Mouse (Mus musculus): ENCODE data around the gene Ccnf. TPM values are rescaled to one million over a fixed set of nuclear protein-coding genes. Genes with fewer than 3 reads are reported as not detected.
A peak's percentile ranks its signal among the peaks of the same experiment; 100 is the strongest.

The Ccnf gene
- 93.7 and 95.4 TPM in 2 replicates for polyA plus RNA-seq (2016; fragmentation: Nextera tagmentation; extraction: Ambion mirVana)

DNA sequence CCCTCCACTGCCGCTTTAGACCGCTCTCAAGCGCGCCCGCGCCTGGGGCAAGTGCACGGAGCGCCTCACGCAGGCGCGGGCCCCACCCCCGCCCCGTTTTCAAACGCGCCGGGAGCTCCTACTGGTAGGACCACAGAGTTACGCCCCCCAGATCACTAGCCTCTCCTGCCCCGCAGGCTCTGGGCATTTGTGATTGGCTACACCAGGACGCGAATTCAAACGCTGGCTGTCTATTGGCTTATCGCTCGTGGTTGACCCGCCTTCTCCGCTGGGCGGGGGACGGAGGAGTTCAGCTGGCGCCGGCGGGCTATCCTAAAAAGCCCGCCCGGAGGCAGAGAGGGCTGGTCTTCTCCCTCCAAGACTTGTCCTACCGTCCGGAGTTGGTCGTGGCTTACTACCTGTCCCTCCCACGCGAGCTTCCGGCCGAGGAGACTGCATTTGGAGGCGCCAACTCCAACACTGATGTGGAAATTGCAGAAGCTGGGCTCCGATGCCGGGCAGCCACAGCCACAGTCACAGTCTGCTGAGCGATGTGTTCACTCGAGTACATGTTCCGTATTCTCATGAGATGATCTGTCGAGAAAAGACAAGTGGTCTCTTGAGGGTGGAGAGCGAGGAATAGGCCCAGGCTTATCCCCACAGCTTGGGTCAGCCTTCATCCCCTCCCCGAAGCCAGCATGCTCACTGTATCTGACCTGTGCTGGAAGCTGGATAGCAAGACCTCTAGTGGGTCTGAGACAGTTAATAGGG is at the start of gene Ccnf:
TSS of gene Ccnf (minus strand) at position 165 of the 750 bp plus-strand sequence.
- H3K9ac ChIP-seq, result peak within 1 kb of the TSS; percentile 93
- WGBS (ENCODE audit: insufficient replicate concordance), result under 1% methylated on average over 48 of the region's 48 CpGs

DNA sequence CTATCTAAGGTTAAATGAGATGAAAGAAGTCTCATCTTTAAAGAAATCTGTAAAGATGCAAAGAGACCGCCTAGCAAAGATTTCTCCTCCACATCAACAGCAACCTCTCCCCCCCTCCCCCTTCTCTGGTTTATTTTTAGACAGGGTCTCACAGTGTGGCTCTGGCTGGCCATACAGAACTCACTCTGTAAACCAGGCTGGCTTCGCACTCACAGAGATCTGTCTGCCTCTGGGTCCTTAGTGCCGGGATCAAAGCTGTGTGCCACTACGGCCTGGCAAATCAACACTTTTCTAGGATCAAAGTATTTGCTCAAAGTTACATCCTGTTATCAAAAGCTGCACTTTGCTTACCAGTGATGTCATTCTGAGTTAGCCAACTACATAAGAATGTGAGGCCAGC is 49.4 kb upstream of the Ccnf start:
- no peaks in the 10 kb centered on the region for H3K9me3 ChIP-seq (replicated peaks)
- 0 out of 2 replicates have a peak, but pooled peaks cover 6% of the 10 kb centered on the region for H3K4me1 ChIP-seq
- no peak for ATAC-seq
- no peaks in the 10 kb centered on the region for H3K27me3 ChIP-seq (replicated peaks)
- WGBS (ENCODE audit: insufficient replicate concordance), result 68% methylated on average over 4 of the region's 4 CpGs
- no peak overlapping the region for H3K27ac ChIP-seq
- H3K4me3 ChIP-seq, result no peak overlapping the region
- H3K36me3 ChIP-seq, result no peaks in the 10 kb centered on the region
- H3K9ac ChIP-seq, result no peak overlapping the region
- no peak overlapping the region for H3K4me2 ChIP-seq

More for the DNA sequence above, at the start of gene Ccnf:
- H3K4me3 ChIP-seq, result peak within 1 kb of the TSS; percentile 88
- peaks cover 37% of the 10 kb centered on the region for H3K4me1 ChIP-seq
- peak; percentile 99 for ATAC-seq
- H3K9me3 ChIP-seq (replicated peaks), result 0 out of 2 replicates have a peak, but pooled peaks cover 6% of the 10 kb centered on the region
- peaks cover 33% of the 10 kb centered on the region for H3K36me3 ChIP-seq
- no peaks in the 10 kb centered on the region for H3K27me3 ChIP-seq (replicated peaks)
- peak within 1 kb of the TSS; percentile 92 for H3K27ac ChIP-seq
- peak within 1 kb of the TSS; percentile 87 for H3K4me2 ChIP-seq

DNA sequence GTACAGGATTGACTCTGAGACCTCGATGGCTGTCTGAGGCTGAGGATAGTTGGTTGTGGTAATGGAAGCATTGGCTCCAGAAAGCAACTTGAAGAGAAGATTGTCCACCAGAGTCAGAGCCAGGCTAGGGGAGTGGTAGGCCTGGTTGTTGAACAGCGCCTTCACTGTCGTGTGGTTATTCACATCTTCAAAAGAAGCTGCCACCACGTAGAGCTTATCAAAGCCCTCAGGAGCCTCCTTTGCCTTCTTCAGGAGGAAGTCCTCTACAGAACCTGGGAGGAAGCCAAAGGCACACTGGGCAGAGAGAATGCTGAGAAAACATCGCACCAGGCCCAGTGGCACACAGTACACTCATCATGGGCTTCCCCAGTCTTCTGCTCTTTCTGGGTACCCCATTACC is 38.1 kb upstream of the Ccnf start:
- no peaks in the 10 kb centered on the region for H3K27me3 ChIP-seq (replicated peaks)
- no peak overlapping the region for H3K9ac ChIP-seq
- H3K4me2 ChIP-seq, result no peak overlapping the region
- WGBS (ENCODE audit: insufficient replicate concordance), result 50% methylated on average over 5 of the region's 5 CpGs
- no peaks in the 10 kb centered on the region for H3K9me3 ChIP-seq (replicated peaks)
- H3K36me3 ChIP-seq, result no peaks in the 10 kb centered on the region
- H3K4me3 ChIP-seq, result no peak overlapping the region
- ATAC-seq, result no peak
- no peak overlapping the region for H3K27ac ChIP-seq
- H3K4me1 ChIP-seq, result no peaks in the 10 kb centered on the region

DNA sequence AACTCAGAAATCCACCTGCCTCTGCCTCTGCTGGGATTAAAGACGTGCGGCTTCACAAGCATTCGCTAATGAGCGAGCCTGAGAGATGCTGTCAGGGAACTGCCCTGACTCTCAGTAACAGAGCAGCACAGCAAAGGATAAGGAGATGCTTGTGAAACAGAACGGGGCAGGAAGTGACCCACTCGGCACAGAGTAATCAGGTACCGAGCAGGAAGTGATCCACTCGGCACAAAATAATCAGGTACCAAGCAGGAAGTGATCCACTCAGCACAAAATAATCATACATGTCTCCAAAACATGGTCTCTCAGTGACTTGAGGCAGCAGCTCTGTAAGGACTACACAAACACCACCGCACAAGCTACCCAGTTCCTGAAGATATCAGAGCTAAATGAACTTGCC is 37.2 kb upstream of the Ccnf start:
- H3K4me1 ChIP-seq, result no peaks in the 10 kb centered on the region
- no peaks in the 10 kb centered on the region for H3K36me3 ChIP-seq
- 69% methylated on average over 9 of the region's 9 CpGs for WGBS (ENCODE audit: insufficient replicate concordance)
- H3K9ac ChIP-seq, result no peak overlapping the region
- no peak overlapping the region for H3K4me2 ChIP-seq
- no peaks in the 10 kb centered on the region for H3K9me3 ChIP-seq (replicated peaks)
- no peaks in the 10 kb centered on the region for H3K27me3 ChIP-seq (replicated peaks)
- no peak overlapping the region for H3K27ac ChIP-seq
- no peak overlapping the region for H3K4me3 ChIP-seq
- no peak for ATAC-seq

DNA sequence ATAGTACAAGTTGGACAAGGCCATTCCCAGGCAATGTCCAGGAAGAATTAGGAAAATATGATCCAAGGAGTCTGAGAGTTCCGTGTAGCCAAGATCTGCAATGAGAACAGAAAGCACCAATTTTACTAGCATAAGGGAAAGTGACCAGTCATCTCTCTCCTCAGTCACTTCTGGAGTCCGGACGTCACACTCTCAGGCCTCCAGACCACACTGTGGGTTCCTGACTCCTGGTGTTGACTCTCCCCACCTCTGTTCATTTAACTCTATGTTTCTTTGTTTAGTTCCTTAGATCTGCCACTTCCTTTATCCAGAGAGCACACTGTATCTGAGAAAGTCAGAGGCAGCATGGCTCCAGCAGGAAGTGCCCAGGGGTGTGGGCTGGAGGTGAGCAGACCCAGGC is 34.4 kb upstream of the Ccnf start:
- WGBS (ENCODE audit: insufficient replicate concordance), result 49% methylated on average over 3 of the region's 3 CpGs
- H3K4me2 ChIP-seq, result no peak overlapping the region
- no peak overlapping the region for H3K27ac ChIP-seq
- no peak for ATAC-seq
- H3K27me3 ChIP-seq (replicated peaks), result no peaks in the 10 kb centered on the region
- no peaks in the 10 kb centered on the region for H3K36me3 ChIP-seq
- H3K4me1 ChIP-seq, result no peaks in the 10 kb centered on the region
- no peaks in the 10 kb centered on the region for H3K9me3 ChIP-seq (replicated peaks)
- H3K4me3 ChIP-seq, result no peak overlapping the region
- H3K9ac ChIP-seq, result no peak overlapping the region

DNA sequence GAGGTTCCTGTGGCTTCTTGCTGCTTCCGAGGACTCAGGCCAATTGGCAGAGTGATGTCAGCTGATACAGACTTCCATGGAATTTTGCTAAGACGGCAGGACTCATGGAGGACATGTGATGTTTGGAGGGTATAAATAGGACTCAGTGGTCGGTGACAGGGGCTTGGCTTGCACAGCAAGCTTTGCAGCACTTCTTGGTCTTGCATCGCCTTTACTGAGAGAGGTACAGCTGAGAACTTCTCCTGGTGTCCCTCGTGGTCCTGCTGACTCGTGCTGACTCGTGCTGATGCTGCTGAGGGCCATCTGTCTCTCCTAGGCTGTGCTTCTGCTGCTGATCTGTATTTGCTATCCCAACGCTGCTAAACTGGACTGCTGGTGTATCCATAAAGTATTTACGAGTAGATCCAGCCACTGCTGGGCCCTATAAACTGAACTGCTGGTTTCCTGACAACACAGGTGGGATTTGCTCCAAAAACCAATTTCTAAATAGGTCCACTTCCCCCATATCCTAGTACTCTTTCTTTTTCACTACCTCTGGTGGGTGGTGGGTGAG is 32.1 kb upstream of the Ccnf start:
- Histone ChIP-seq H3K4me1 (peaks cover 15% of the 10 kb centered on the region), H3K9me3 (replicated peaks) (no peaks in the 10 kb centered on the region), H3K27me3 (replicated peaks) (no peaks in the 10 kb centered on the region), H3K36me3 (no peaks in the 10 kb centered on the region), H3K9ac (no peak overlapping the region), H3K27ac (no peak overlapping the region), H3K4me2 (no peak overlapping the region), H3K4me3 (no peak overlapping the region)
- no peak for ATAC-seq
- WGBS (ENCODE audit: insufficient replicate concordance), result 49% methylated on average over 9 of the region's 9 CpGs

DNA sequence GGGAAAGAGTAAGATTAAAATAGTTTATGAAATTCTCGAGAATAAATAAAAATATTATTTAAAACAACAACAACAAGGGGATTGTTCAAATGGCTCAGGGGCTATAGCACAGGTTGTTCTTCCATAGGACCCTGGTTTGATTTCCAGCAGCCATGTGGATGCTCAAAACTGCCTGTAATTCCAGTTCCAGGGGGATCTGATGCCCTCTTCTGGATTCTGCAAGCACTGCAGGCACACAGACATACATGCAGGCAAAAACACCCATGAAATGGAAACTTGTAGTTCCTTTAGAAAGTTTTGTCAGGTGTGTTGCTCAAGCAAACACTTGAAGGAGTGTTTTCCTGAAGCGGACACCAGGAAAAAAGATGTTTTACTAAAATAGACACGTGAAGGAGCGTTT is 31.4 kb upstream of the Ccnf start:
- no peak overlapping the region for H3K9ac ChIP-seq
- no peak for ATAC-seq
- WGBS (ENCODE audit: insufficient replicate concordance), result 61% methylated on average over 4 of the region's 4 CpGs

DNA sequence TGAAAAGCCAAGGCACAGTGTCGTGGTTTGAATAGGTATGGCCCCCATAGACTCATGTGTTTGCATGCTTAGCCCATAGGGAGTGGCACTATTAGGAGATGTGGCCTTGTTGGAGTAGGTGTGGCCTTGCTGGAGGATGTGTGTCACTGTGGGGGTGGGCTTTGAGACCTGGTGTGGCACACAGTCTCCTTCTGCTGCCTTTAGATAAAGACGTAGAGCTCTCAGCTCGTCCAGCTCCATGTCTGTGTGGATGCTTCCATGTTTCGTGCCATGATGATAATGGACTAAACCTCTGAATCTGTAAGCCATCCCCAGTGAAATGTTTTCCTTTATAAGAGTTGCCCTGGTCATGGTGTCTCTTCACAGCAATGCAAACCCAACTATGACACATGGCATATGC is 28.6 kb upstream of the Ccnf start:
- peaks cover 15% of the 10 kb centered on the region for H3K4me1 ChIP-seq

More for the DNA sequence above, 31.4 kb upstream of the Ccnf start:
- Histone ChIP-seq H3K36me3 (no peaks in the 10 kb centered on the region), H3K4me3 (no peak overlapping the region), H3K27ac (no peak overlapping the region), H3K4me1 (peaks cover 15% of the 10 kb centered on the region), H3K9me3 (replicated peaks) (no peaks in the 10 kb centered on the region), H3K27me3 (replicated peaks) (no peaks in the 10 kb centered on the region), H3K4me2 (no peak overlapping the region)

DNA sequence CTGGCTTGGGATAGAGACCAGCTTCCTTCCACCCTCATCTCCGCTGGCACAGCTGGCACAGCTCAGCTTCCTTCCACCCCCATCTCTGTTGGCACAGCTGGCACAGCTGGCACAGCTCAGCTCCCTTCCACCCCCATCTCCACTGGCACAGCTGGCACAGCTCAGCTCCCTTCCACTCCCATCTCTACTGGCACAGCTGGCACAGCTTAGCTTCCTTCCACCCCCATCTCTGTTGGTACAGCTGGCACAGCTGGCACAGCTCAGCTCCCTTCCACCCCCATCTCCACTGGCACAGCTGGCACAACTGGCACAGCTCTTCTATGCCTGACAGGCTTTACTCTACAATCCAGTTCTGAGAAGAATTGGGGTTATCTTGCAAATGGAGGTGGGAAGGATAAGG is 15.8 kb upstream of the Ccnf start:
- no peak overlapping the region for H3K9ac ChIP-seq
- H3K4me1 ChIP-seq, result no peaks in the 10 kb centered on the region
- H3K36me3 ChIP-seq, result no peaks in the 10 kb centered on the region
- H3K4me3 ChIP-seq, result no peak overlapping the region
- no peaks in the 10 kb centered on the region for H3K9me3 ChIP-seq (replicated peaks)
- no peak overlapping the region for H3K27ac ChIP-seq
- WGBS (ENCODE audit: insufficient replicate concordance), result 77% methylated on average over 1 of the region's 1 CpGs
- no peak overlapping the region for H3K4me2 ChIP-seq
- ATAC-seq, result no peak
- H3K27me3 ChIP-seq (replicated peaks), result peaks cover 9% of the 10 kb centered on the region

More for the DNA sequence above, 28.6 kb upstream of the Ccnf start:
- Histone ChIP-seq H3K9ac (no peak overlapping the region), H3K4me3 (no peak overlapping the region), H3K4me2 (no peak overlapping the region), H3K9me3 (replicated peaks) (no peaks in the 10 kb centered on the region), H3K27ac (no peak overlapping the region), H3K36me3 (no peaks in the 10 kb centered on the region), H3K27me3 (replicated peaks) (no peaks in the 10 kb centered on the region)
- ATAC-seq, result peak; percentile 79
- 32% methylated on average over 4 of the region's 4 CpGs for WGBS (ENCODE audit: insufficient replicate concordance)

DNA sequence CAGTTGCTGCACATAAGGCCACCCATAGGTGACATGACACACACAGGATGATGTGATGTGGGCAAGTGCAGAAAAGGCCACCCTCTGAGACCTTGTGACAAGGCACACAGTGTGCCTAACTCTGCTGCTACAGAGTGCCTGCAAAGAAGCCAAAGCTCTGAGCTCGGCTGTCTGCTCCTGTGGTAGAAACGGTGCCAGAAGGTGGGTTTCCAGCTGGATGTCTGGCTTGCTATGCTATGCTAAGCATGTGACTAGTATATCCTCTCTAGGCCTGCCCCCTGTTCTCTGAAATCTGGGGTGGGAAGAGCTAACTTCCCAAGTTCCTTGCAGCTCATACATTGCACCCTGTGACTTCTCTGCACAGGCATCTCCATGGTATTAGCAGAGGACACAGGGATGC is 13.5 kb upstream of the Ccnf start:
- no peak overlapping the region for H3K4me2 ChIP-seq
- H3K27me3 ChIP-seq (replicated peaks), result peaks cover 11% of the 10 kb centered on the region
- H3K4me3 ChIP-seq, result no peak overlapping the region
- 53% methylated on average over 2 of the region's 2 CpGs for WGBS (ENCODE audit: insufficient replicate concordance)
- 0 out of 2 replicates have a peak, but pooled peaks cover 3% of the 10 kb centered on the region for H3K4me1 ChIP-seq
- H3K36me3 ChIP-seq, result no peaks in the 10 kb centered on the region
- H3K9me3 ChIP-seq (replicated peaks), result no peaks in the 10 kb centered on the region
- no peak for ATAC-seq
- no peak overlapping the region for H3K27ac ChIP-seq
- H3K9ac ChIP-seq, result no peak overlapping the region

DNA sequence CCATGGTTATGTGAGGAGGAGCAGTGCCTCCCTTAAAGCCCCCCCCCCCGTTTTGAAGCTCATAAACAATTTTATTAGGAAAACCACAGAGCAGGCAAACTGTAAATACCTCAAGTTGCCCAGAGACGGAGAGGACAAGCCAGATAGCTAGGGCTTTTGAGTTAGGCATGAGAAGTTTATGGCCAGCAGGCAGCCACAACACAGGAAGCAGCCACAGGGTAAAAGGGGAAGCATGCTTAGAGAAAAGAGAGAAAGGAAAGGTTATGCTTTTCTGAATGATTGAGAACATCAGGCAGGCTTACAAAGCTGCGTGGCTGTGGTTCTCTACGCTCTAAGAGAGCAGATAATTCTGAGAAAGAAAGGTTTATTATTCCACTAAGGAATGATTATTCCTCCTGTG is 9.2 kb upstream of the Ccnf start:
- ATAC-seq, result no peak
- H3K36me3 ChIP-seq, result no peaks in the 10 kb centered on the region
- 31% methylated on average over 4 of the region's 4 CpGs for WGBS (ENCODE audit: insufficient replicate concordance)

DNA sequence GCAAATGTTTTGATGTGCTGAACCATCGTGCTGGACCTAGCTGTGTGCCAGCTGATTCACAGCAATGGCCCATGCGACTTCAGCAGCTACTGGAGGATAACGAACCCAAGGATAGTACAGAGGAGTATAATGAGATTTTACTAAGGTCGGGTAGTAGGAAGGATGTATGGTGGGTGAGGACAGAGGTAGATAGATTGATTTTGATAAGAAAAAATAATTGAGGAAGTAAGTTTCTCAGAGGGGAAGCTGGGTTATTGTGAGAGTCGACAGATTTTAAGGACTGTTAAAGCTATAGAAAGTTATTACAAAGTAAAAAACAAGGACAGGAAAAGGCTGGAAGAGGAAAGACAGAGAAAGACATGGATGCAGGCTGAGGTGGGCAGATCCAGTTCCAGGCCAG is 8.4 kb upstream of the Ccnf start:
- H3K9ac ChIP-seq, result no peak overlapping the region
- WGBS (ENCODE audit: insufficient replicate concordance), result 30% methylated on average over 5 of the region's 5 CpGs
- no peak for ATAC-seq
- H3K4me3 ChIP-seq, result no peak overlapping the region
- 0 out of 2 replicates have a peak, but pooled peaks cover 3% of the 10 kb centered on the region for H3K27me3 ChIP-seq (replicated peaks)
- 0 out of 2 replicates have a peak, but pooled peaks cover 3% of the 10 kb centered on the region for H3K4me1 ChIP-seq
- H3K4me2 ChIP-seq, result no peak overlapping the region
- no peaks in the 10 kb centered on the region for H3K9me3 ChIP-seq (replicated peaks)
- no peak overlapping the region for H3K27ac ChIP-seq
- H3K36me3 ChIP-seq, result no peaks in the 10 kb centered on the region

More for the DNA sequence above, 9.2 kb upstream of the Ccnf start:
- Histone ChIP-seq H3K27ac (0 out of 2 replicates have a peak overlapping the region, but pooled peaks have one; percentile 25), H3K4me3 (no peak overlapping the region), H3K4me2 (no peak overlapping the region), H3K4me1 (0 out of 2 replicates have a peak, but pooled peaks cover 3% of the 10 kb centered on the region), H3K9me3 (replicated peaks) (no peaks in the 10 kb centered on the region), H3K9ac (no peak overlapping the region), H3K27me3 (replicated peaks) (0 out of 2 replicates have a peak, but pooled peaks cover 3% of the 10 kb centered on the region)
